Mouse (Mus musculus): ENCODE measurements around the gene Cyp17a1. TPM values are rescaled to one million over a fixed set of nuclear protein-coding genes. Genes with fewer than 3 reads are reported as not detected.
A peak's percentile ranks its signal among the peaks of the same experiment; 100 is the strongest.

Gene Cyp17a1
- polyA plus RNA-seq, 1 experiment from 2014 or later, result 0.86 TPM

DNA sequence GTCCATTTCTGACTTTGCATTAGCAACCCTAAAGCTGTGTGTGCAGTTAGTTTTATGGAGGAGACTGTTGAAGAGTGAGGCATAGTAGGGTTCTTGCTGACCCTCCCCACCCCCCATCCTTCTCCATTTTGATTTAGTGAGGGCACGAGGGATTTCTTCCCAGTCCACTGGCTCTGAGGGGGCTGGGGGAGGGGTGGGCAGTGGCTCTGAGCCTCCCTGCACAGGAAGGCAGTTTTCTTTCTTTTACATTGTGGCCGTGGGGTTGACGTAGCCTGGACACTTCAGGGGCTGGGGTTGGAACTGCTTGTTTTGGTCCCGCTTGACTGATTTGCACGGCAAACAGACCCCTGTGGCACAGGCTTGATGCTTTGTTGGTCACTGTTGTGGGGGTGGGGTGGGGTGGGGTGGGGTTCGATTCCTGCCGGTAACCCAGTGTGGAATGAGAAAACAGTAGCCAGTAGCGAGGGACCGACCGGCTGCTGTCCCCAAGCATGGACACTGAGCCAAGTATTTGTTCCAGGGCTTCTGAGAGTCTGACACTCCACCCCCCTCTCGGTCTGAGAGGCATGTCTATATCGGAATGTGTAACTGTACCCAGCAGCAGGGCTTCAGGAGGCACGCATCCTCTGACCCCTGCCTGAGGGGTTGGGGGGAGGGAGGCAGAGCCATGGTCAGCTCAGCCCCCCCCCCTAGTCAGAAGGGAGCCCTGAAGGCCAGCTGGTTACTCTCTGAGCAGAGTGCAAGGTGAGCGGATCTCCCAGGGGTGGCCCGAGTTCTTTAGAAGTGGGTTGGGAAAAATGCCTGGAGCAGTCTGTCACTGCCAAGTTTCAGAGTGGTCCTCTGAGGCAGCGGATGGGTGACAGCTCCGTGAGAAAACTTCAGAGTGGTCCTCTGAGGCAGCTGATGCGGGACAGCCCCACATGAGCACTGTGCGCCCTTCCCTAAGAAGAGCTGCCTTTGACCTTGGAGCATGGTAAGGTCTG, 48.9 kb downstream of the Cyp17a1 start:
- H3K9me3 ChIP-seq (replicated peaks), result no peaks in the 10 kb centered on the region
- peak; percentile 48 for ATAC-seq (ENCODE audit: insufficient number of reproducible peaks, low FRiP score)
- H3K4me1 ChIP-seq (replicated peaks), result peaks cover 91% of the 10 kb centered on the region
- peak overlapping the region; percentile 84 for H3K9ac ChIP-seq
- WGBS, result 12% methylated on average over 19 of the region's 19 CpGs
- no peaks in the 10 kb centered on the region for H3K27me3 ChIP-seq (replicated peaks)
- peak overlapping the region; percentile 86 for H3K4me2 ChIP-seq
- H3K4me3 ChIP-seq, result peak overlapping the region; percentile 59
- H3K36me3 ChIP-seq, result peaks cover 16% of the 10 kb centered on the region
- H3K27ac ChIP-seq (ENCODE audit: poor library complexity, severe bottlenecking), result peak overlapping the region; percentile 98

- Histone ChIP-seq H3K9me3 (replicated peaks) (no peaks in the 10 kb centered on the region), H3K27ac (ENCODE audit: poor library complexity, severe bottlenecking) (peak overlapping the region; percentile 98), H3K4me3 (peak overlapping the region; percentile 59), H3K4me2 (peak overlapping the region; percentile 86), H3K4me1 (replicated peaks) (peaks cover 91% of the 10 kb centered on the region), H3K27me3 (replicated peaks) (no peaks in the 10 kb centered on the region), H3K36me3 (peaks cover 16% of the 10 kb centered on the region), H3K9ac (peak overlapping the region; percentile 84)
- 5% methylated on average over 16 of the region's 16 CpGs for WGBS
- ATAC-seq (ENCODE audit: insufficient number of reproducible peaks, low FRiP score), result peak; percentile 67
These were observed 49.7 kb downstream of the Cyp17a1 start for GRCm38 (mm10) chr19:46623194-46623667.

DNA sequence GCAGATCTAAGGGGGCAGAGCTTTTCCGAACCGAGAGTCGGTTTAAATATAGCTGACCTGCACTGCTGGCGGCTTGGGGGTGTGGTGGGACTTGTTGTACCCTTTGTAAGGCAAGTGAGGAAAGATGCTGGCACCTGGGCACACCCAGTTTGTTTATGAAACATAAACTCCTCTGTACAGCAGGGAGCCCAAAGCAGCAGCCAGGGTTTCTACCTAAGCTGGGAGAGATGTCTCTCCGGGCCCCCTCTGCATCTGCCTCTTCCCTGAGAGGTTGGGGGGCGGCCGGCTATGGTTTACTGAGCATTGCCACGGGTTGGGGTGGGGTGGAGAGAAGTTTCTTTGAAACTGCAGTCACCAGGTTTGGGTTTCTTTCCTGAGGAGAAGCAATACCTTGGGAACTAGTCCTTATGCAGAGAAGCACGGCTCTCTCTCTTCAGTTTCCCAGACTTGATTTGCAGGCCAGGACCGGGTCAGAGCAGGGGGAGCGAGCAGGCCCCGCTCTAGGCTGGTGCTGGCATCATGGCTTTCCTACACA, 50.2 kb downstream of the Cyp17a1 start:
- Histone ChIP-seq H3K27me3 (replicated peaks) (no peaks in the 10 kb centered on the region), H3K36me3 (peaks cover 14% of the 10 kb centered on the region), H3K4me2 (peak overlapping the region; percentile 86), H3K27ac (ENCODE audit: poor library complexity, severe bottlenecking) (peak overlapping the region; percentile 98), H3K4me3 (peak overlapping the region; percentile 59), H3K9me3 (replicated peaks) (no peaks in the 10 kb centered on the region), H3K4me1 (replicated peaks) (peaks cover 91% of the 10 kb centered on the region), H3K9ac (peak overlapping the region; percentile 84)
- ATAC-seq (ENCODE audit: insufficient number of reproducible peaks, low FRiP score), result no peak
- WGBS, result 22% methylated on average over 12 of the region's 12 CpGs

DNA sequence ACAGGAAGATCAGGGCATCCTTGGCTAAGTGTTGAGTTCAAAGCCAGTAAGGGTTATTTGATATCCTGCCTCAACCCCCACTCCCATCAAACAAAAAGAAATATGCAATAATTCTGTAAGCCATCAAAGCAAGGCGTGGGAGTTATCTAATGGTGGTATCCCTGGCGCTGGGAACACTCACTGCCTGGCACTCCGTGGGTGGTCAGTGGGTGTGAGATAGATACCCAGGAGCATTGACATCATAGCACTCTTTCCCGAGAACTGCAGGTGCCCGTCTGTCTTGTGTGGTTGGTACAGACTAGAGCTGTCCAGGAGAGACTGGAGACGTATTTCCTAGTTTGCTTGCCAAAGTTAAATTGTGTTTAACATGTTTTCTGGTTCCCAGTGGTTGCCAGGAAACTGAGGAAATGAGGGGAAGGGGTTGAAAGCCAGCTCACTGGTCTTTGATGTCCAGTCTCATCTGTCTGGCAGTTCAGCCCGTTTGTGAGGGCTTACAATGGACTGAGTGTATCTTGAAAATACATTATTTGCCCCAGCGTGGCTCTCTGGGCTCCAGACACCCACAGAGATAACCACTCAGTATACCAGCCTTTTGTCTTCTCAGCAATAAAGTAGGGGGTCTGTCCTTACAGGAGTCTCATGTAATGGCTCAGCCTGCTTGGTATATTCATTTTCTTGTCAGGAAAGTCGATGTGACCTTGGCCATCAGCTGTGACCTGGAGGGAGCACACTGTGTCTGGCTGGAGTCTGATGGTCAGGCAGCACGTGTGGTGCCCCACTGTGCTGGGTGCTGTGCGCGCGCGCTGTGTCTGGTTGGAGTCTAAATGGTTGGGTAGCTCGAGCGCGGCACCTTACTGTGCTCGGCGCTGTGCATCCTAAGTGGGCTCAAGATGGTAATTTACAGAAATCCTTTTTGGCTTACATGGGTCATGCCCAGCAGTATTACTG, 51.5 kb downstream of the Cyp17a1 start:
- WGBS, result 65% methylated on average over 19 of the region's 19 CpGs
- Histone ChIP-seq H3K9ac (peak overlapping the region; percentile 5; the same call in 1 of the 2 replicates), H3K4me2 (peak overlapping the region; percentile 86; the same call in 1 of the 2 replicates), H3K36me3 (peaks cover 14% of the 10 kb centered on the region), H3K4me3 (no peak overlapping the region), H3K27ac (ENCODE audit: poor library complexity, severe bottlenecking) (peak overlapping the region; percentile 98; the same call in 1 of the 2 replicates), H3K27me3 (replicated peaks) (no peaks in the 10 kb centered on the region), H3K9me3 (replicated peaks) (no peaks in the 10 kb centered on the region), H3K4me1 (replicated peaks) (peaks cover 94% of the 10 kb centered on the region)
- no peak for ATAC-seq (ENCODE audit: insufficient number of reproducible peaks, low FRiP score)

- Histone ChIP-seq H3K4me3 (no peak overlapping the region), H3K36me3 (peaks cover 4% of the 10 kb centered on the region), H3K9ac (peak overlapping the region; percentile 50; the same call in 1 of the 2 replicates), H3K4me2 (peak overlapping the region; percentile 20; the same call in 1 of the 2 replicates), H3K9me3 (replicated peaks) (no peaks in the 10 kb centered on the region), H3K4me1 (replicated peaks) (peaks cover 97% of the 10 kb centered on the region), H3K27ac (ENCODE audit: poor library complexity, severe bottlenecking) (peak overlapping the region; percentile 63), H3K27me3 (replicated peaks) (no peaks in the 10 kb centered on the region)
- no peak for ATAC-seq (ENCODE audit: insufficient number of reproducible peaks, low FRiP score)
- WGBS, result 45% methylated on average over 14 of the region's 14 CpGs
These were observed 52.8 kb downstream of the Cyp17a1 start for GRCm38 (mm10) chr19:46620016-46620808.

- ATAC-seq (ENCODE audit: insufficient number of reproducible peaks, low FRiP score), result no peak
- 76% methylated on average over 6 of the region's 6 CpGs for WGBS
- Histone ChIP-seq H3K4me3 (no peak overlapping the region), H3K9me3 (replicated peaks) (no peaks in the 10 kb centered on the region), H3K4me2 (peak overlapping the region; percentile 39; the same call in 1 of the 2 replicates), H3K9ac (peak overlapping the region; percentile 38; the same call in 1 of the 2 replicates), H3K36me3 (peaks cover 4% of the 10 kb centered on the region; the same call in 1 of the 2 replicates), H3K4me1 (replicated peaks) (peaks cover 97% of the 10 kb centered on the region), H3K27ac (ENCODE audit: poor library complexity, severe bottlenecking) (peak overlapping the region; percentile 63), H3K27me3 (replicated peaks) (no peaks in the 10 kb centered on the region)
These were observed 53.5 kb downstream of the Cyp17a1 start for GRCm38 (mm10) chr19:46619518-46619917.

GRCm38 (mm10) chr19:46619001-46619400, 54.0 kb downstream of the Cyp17a1 start:
- H3K4me2 ChIP-seq, result peak overlapping the region; percentile 39
- 21% methylated on average over 19 of the region's 19 CpGs for WGBS

GRCm38 (mm10) chr19:46618322-46618721, 54.6 kb downstream of the Cyp17a1 start:
- ATAC-seq (ENCODE audit: insufficient number of reproducible peaks, low FRiP score), result no peak
- Histone ChIP-seq H3K9ac (0 out of 2 replicates have a peak overlapping the region, but pooled peaks have one; percentile 4), H3K4me2 (no peak overlapping the region), H3K36me3 (peaks cover 14% of the 10 kb centered on the region), H3K27ac (ENCODE audit: poor library complexity, severe bottlenecking) (peak overlapping the region; percentile 63), H3K4me3 (no peak overlapping the region), H3K4me1 (replicated peaks) (peaks cover 96% of the 10 kb centered on the region), H3K9me3 (replicated peaks) (no peaks in the 10 kb centered on the region), H3K27me3 (replicated peaks) (no peaks in the 10 kb centered on the region)
- 63% methylated on average over 9 of the region's 9 CpGs for WGBS

More at GRCm38 (mm10) chr19:46619001-46619400, 54.0 kb downstream of the Cyp17a1 start:
- peaks cover 96% of the 10 kb centered on the region for H3K4me1 ChIP-seq (replicated peaks)
- no peaks in the 10 kb centered on the region for H3K9me3 ChIP-seq (replicated peaks)
- H3K27ac ChIP-seq (ENCODE audit: poor library complexity, severe bottlenecking), result peak overlapping the region; percentile 63
- H3K9ac ChIP-seq, result peak overlapping the region; percentile 38; the same call in 1 of the 2 replicates
- no peak overlapping the region for H3K4me3 ChIP-seq
- no peaks in the 10 kb centered on the region for H3K27me3 ChIP-seq (replicated peaks)
- ATAC-seq (ENCODE audit: insufficient number of reproducible peaks, low FRiP score), result peak; percentile 23; the same call in 1 of the 2 replicates
- H3K36me3 ChIP-seq, result peaks cover 8% of the 10 kb centered on the region; the same call in 1 of the 2 replicates

- H3K27me3 ChIP-seq (replicated peaks), result no peaks in the 10 kb centered on the region
- H3K36me3 ChIP-seq, result peaks cover 18% of the 10 kb centered on the region
- 72% methylated on average over 8 of the region's 8 CpGs for WGBS
- H3K9ac ChIP-seq, result no peak overlapping the region
- H3K27ac ChIP-seq (ENCODE audit: poor library complexity, severe bottlenecking), result no peak overlapping the region
- H3K9me3 ChIP-seq (replicated peaks), result no peaks in the 10 kb centered on the region
- H3K4me2 ChIP-seq, result no peak overlapping the region
- H3K4me1 ChIP-seq (replicated peaks), result peaks cover 94% of the 10 kb centered on the region
- H3K4me3 ChIP-seq, result no peak overlapping the region
- ATAC-seq (ENCODE audit: insufficient number of reproducible peaks, low FRiP score), result no peak
These were observed 55.6 kb downstream of the Cyp17a1 start for GRCm38 (mm10) chr19:46617361-46617760.
